ENCODE assay signal across 8 mouse cellular contexts in genomic region chr2:74243801-74244200, GRCm38 (mm10).
DNase-seq lines count a peak whose midpoint lies in the region; ATAC-seq lines count a peak whose summit lies in the region.
"Had no signal": no experiment of that assay in that cellular context is flagged by ENCODE, and none has a peak within 500 bp of the region (broad histone marks: within the 10 kb centered on the region; RNA-seq: fewer than 3 reads in every experiment).

No protein-coding gene starts in this region.

- peak overlapping the region; percentile 12; the same call in 1 of the 2 replicates for H3K27ac ChIP-seq in neural tube, embryonic 14.5 days (ENCODE audit: low read depth, low read length)

- ATAC-seq in neural tube, embryonic 14.5 days (ENCODE audit: low read depth): no peak
- ATAC-seq: intestine, postnatal 0 days had no signal

- intact Hi-C loops in left cerebral cortex, postnatal 4 days (cut with DNase I): no loop called here

- no peak overlapping the region for H3K4me3 ChIP-seq in neural tube, embryonic 14.5 days (ENCODE audit: low read depth, low read length)

- H3K4me1 ChIP-seq in neural tube, embryonic 14.5 days (ENCODE audit: control insufficient read depth, insufficient read depth, low read length): no peaks in the 10 kb centered on the region; the same call in 1 of the 2 replicates

- H3K9ac ChIP-seq in neural tube, embryonic 14.5 days (replicated peaks; ENCODE audit: low read depth, low read length): no peak overlapping the region

- DNase-seq in left cerebral cortex, postnatal 4 days: peak; percentile 7
- no peak for DNase-seq in left cerebral cortex, adult 11 months (ENCODE audit: low spot score)
- peak; percentile 1 for DNase-seq in fibroblast of lung, adult 2 months (ENCODE audit: low read depth)
- DNase-seq in layer of hippocampus, postnatal 10 days (ENCODE audit: low spot score in 2 of 2): peak; percentile 20 to 34
- no peak for DNase-seq in testis, postnatal 14 days (ENCODE audit: low spot score)
- DNase-seq in adipocyte (ENCODE audit: low spot score): no peak

- H3K9me3 ChIP-seq in neural tube, embryonic 14.5 days (ENCODE audit: control insufficient read depth, low read length): no peaks in the 10 kb centered on the region

- 21% methylated on average over 9 of the region's 9 CpGs for WGBS in neural tube, embryonic 14.5 days

- no peaks in the 10 kb centered on the region for H3K27me3 ChIP-seq in neural tube, embryonic 14.5 days (ENCODE audit: control insufficient read depth, insufficient read depth, low read length)

- 0 out of 2 replicates have a peak overlapping the region, but pooled peaks have one; percentile 5 for H3K4me2 ChIP-seq in neural tube, embryonic 14.5 days (ENCODE audit: low read depth, low read length)

- H3K36me3 ChIP-seq in neural tube, embryonic 14.5 days (ENCODE audit: control insufficient read depth, insufficient read depth, low read length): no peaks in the 10 kb centered on the region

Comparison
In these comparisons a context has a peak if more than half of its experiments do, and no peak if none do; other contexts are left out.
1. DNase-seq: peak in left cerebral cortex, postnatal 4 days (single experiment), fibroblast of lung, adult 2 months (single experiment) and layer of hippocampus, postnatal 10 days (2 of 2); none in left cerebral cortex, adult 11 months (single experiment), testis, postnatal 14 days (single experiment) and adipocyte (single experiment).